In genomic region chr2:13500298-13500999, GRCm38 (mm10) we compare ENCODE assay signal across 13 mouse cellular contexts. TPM values are rescaled to one million over a fixed set of nuclear protein-coding genes. Genes with fewer than 3 reads are reported as not detected.
DNase-seq lines count a peak whose midpoint lies in the region; ATAC-seq lines count a peak whose summit lies in the region.
"Had no signal": no experiment of that assay in that cellular context is flagged by ENCODE, and none has a peak within 500 bp of the region (broad histone marks: within the 10 kb centered on the region; RNA-seq: fewer than 3 reads in every experiment).

No protein-coding gene starts in this region.

- no peak overlapping the region for H3K4me2 ChIP-seq in intestine, embryonic 16.5 days (ENCODE audit: low read depth, low read length)
- no peak overlapping the region for H3K4me2 ChIP-seq in intestine, embryonic 15.5 days (replicated peaks)
- H3K4me2 ChIP-seq in forebrain, embryonic 14.5 days (ENCODE audit: low read length), result no peak overlapping the region
- no peak overlapping the region for H3K4me2 ChIP-seq in midbrain, embryonic 13.5 days (replicated peaks)
- H3K4me2 ChIP-seq: heart, embryonic 13.5 days; limb, embryonic 12.5 days had no signal

- H3K9me3 ChIP-seq in intestine, embryonic 16.5 days (ENCODE audit: control insufficient read depth, low read length), result no peaks in the 10 kb centered on the region
- H3K9me3 ChIP-seq in intestine, embryonic 15.5 days, result no peaks in the 10 kb centered on the region
- H3K9me3 ChIP-seq in forebrain, embryonic 14.5 days (replicated peaks; ENCODE audit: control insufficient read depth, low read length), result no peaks in the 10 kb centered on the region
- no peaks in the 10 kb centered on the region for H3K9me3 ChIP-seq in midbrain, embryonic 13.5 days
- H3K9me3 ChIP-seq: heart, embryonic 13.5 days; limb, embryonic 12.5 days had no signal

- peaks cover 3% of the 10 kb centered on the region for H3K4me1 ChIP-seq in intestine, embryonic 16.5 days (ENCODE audit: control insufficient read depth, insufficient read depth, low read length)
- H3K4me1 ChIP-seq in intestine, embryonic 15.5 days (replicated peaks), result no peaks in the 10 kb centered on the region
- no peaks in the 10 kb centered on the region for H3K4me1 ChIP-seq in forebrain, embryonic 14.5 days (ENCODE audit: control insufficient read depth, insufficient read depth, low read length)
- H3K4me1 ChIP-seq in midbrain, embryonic 13.5 days (replicated peaks), result peaks cover 16% of the 10 kb centered on the region; the same call in 1 of the 2 replicates
- H3K4me1 ChIP-seq: limb, embryonic 12.5 days had no signal

- ATAC-seq in intestine, embryonic 16.5 days, result peak; percentile 43; the same call in 1 of the 2 replicates
- ATAC-seq in intestine, embryonic 15.5 days, result no peak
- ATAC-seq in forebrain, embryonic 14.5 days, result peak; percentile 78
- peak; percentile 90 for ATAC-seq in midbrain, embryonic 13.5 days

- DNase-seq in NIH3T3 (ENCODE audit: low read depth), result peak; percentile 75
- peak; percentile 59 for DNase-seq in forebrain, embryonic 14.5 days (ENCODE audit: low spot score)
- no peak for DNase-seq in thymus, postnatal 0 days (ENCODE audit: low spot score)
- no peak for DNase-seq in ovary, postnatal 10 days (ENCODE audit: low spot score)
- DNase-seq in heart, postnatal 36 days, result no peak
- DNase-seq: cerebellum, adult 8-10 months; kidney, postnatal 10 days; thymus, adult 2 months had no signal

- H3K9ac ChIP-seq in intestine, embryonic 16.5 days (ENCODE audit: low read depth, low read length), result no peak overlapping the region
- H3K9ac ChIP-seq in intestine, embryonic 15.5 days, result no peak overlapping the region
- H3K9ac ChIP-seq in forebrain, embryonic 14.5 days (ENCODE audit: low read length), result no peak overlapping the region
- no peak overlapping the region for H3K9ac ChIP-seq in midbrain, embryonic 13.5 days (replicated peaks)
- H3K9ac ChIP-seq: heart, embryonic 13.5 days; limb, embryonic 12.5 days had no signal

- WGBS in intestine, embryonic 16.5 days, result 64% methylated on average over 5 of the region's 5 CpGs
- 66% methylated on average over 5 of the region's 5 CpGs for WGBS in intestine, embryonic 15.5 days
- WGBS in forebrain, embryonic 14.5 days, result 28% methylated on average over 5 of the region's 5 CpGs
- WGBS in midbrain, embryonic 13.5 days, result 30% methylated on average over 5 of the region's 5 CpGs

- H3K27ac ChIP-seq in intestine, embryonic 16.5 days (ENCODE audit: low read length), result no peak overlapping the region
- no peak overlapping the region for H3K27ac ChIP-seq in intestine, embryonic 15.5 days
- no peak overlapping the region for H3K27ac ChIP-seq in forebrain, embryonic 14.5 days (ENCODE audit: low read depth, low read length)
- H3K27ac ChIP-seq in midbrain, embryonic 13.5 days, result no peak overlapping the region; the same call in 1 of the 2 replicates
- H3K27ac ChIP-seq: heart, embryonic 13.5 days; limb, embryonic 12.5 days had no signal

- no peak overlapping the region for H3K4me3 ChIP-seq in intestine, embryonic 16.5 days (ENCODE audit: low read length)
- no peak overlapping the region for H3K4me3 ChIP-seq in intestine, embryonic 15.5 days (replicated peaks)
- H3K4me3 ChIP-seq in forebrain, embryonic 14.5 days (ENCODE audit: low read depth, low read length), result no peak overlapping the region
- no peak overlapping the region for H3K4me3 ChIP-seq in midbrain, embryonic 13.5 days (replicated peaks)
- H3K4me3 ChIP-seq: heart, embryonic 13.5 days; limb, embryonic 12.5 days had no signal

- no peaks in the 10 kb centered on the region for H3K36me3 ChIP-seq in intestine, embryonic 16.5 days (ENCODE audit: control insufficient read depth, insufficient read depth, low read length)
- H3K36me3 ChIP-seq in intestine, embryonic 15.5 days, result no peaks in the 10 kb centered on the region
- no peaks in the 10 kb centered on the region for H3K36me3 ChIP-seq in forebrain, embryonic 14.5 days (ENCODE audit: control insufficient read depth, insufficient read depth, low read length)
- H3K36me3 ChIP-seq in midbrain, embryonic 13.5 days, result no peaks in the 10 kb centered on the region
- H3K36me3 ChIP-seq: heart, embryonic 13.5 days; limb, embryonic 12.5 days had no signal

- intact Hi-C loops in heart, postnatal 36 days (cut with DNase I), result no loop called here

- no peaks in the 10 kb centered on the region for H3K27me3 ChIP-seq in intestine, embryonic 16.5 days (replicated peaks; ENCODE audit: control insufficient read depth, insufficient read depth, low read length)
- no peaks in the 10 kb centered on the region for H3K27me3 ChIP-seq in intestine, embryonic 15.5 days (replicated peaks)
- no peaks in the 10 kb centered on the region for H3K27me3 ChIP-seq in forebrain, embryonic 14.5 days (replicated peaks; ENCODE audit: control insufficient read depth, insufficient read depth, low read length)
- H3K27me3 ChIP-seq in midbrain, embryonic 13.5 days, result no peaks in the 10 kb centered on the region
- H3K27me3 ChIP-seq: heart, embryonic 13.5 days; limb, embryonic 12.5 days had no signal

RNA-seq across cellular contexts. Expression of gene Cubn, which starts 8.8 kb away (rescaled TPM):
- polyA plus RNA-seq in intestine, embryonic 16.5 days (2015; fragmentation: Nextera tagmentation; extraction: Ambion mirVana), result 8.5 and 13.7 TPM in 2 replicates
- 7.3 and 8.9 TPM in 2 replicates for polyA plus RNA-seq in intestine, embryonic 15.5 days (2015; fragmentation: Nextera tagmentation; extraction: Ambion mirVana)
- polyA plus RNA-seq in forebrain, embryonic 14.5 days (2014; fragmentation: Nextera tagmentation; extraction: Ambion mirVana), result 0.29 and 0.41 TPM in 2 replicates
- 0.43 and 0.48 TPM in 2 replicates for polyA plus RNA-seq in midbrain, embryonic 13.5 days (2015; fragmentation: Nextera tagmentation; extraction: Ambion mirVana)
- polyA plus RNA-seq in thymus, postnatal 0 days (2015; fragmentation: Nextera tagmentation; extraction: Ambion mirVana), result 0.04 TPM in 1 of 2 replicates, not detected in the other
- total RNA-seq in heart, postnatal 36 days (2021), result under 1 TPM; 0.72 to 0.76 TPM

RNA-seq across cellular contexts. Expression of gene Trdmt1, which starts 44.0 kb away (rescaled TPM):
- polyA plus RNA-seq in intestine, embryonic 16.5 days (2015; fragmentation: Nextera tagmentation; extraction: Ambion mirVana), result 6.8 and 7.3 TPM in 2 replicates
- 8.1 and 10.0 TPM in 2 replicates for polyA plus RNA-seq in intestine, embryonic 15.5 days (2015; fragmentation: Nextera tagmentation; extraction: Ambion mirVana)
- polyA plus RNA-seq in forebrain, embryonic 14.5 days (2014; fragmentation: Nextera tagmentation; extraction: Ambion mirVana), result 11.1 and 12.0 TPM in 2 replicates
- 7.1 and 8.0 TPM in 2 replicates for polyA plus RNA-seq in midbrain, embryonic 13.5 days (2015; fragmentation: Nextera tagmentation; extraction: Ambion mirVana)
- polyA plus RNA-seq in thymus, postnatal 0 days (2015; fragmentation: Nextera tagmentation; extraction: Ambion mirVana), result 16.5 and 17.2 TPM in 2 replicates
- 1 to 10 TPM; 6.5 to 8.0 TPM for total RNA-seq in heart, postnatal 36 days (2021)

Comparison
In these comparisons a context has a peak if more than half of its experiments do, and no peak if none do; other contexts are left out.
1. DNase-seq: peak in NIH3T3 (single experiment) and forebrain, embryonic 14.5 days (single experiment); none in thymus, postnatal 0 days (single experiment), ovary, postnatal 10 days (single experiment) and heart, postnatal 36 days (0 of 2).